In genomic region chr12:101816810-101817209, GRCm38 (mm10) we compare ENCODE assay signal across 8 mouse cellular contexts. TPM values are rescaled to one million over a fixed set of nuclear protein-coding genes. Genes with fewer than 3 reads are reported as not detected.
A peak's percentile ranks its signal among the peaks of the same experiment; 100 is the strongest.
DNase-seq lines count a peak whose midpoint lies in the region; ATAC-seq and TF ChIP-seq lines count a peak whose summit lies in the region.

No protein-coding gene starts in this region.

- H3K9ac ChIP-seq in kidney, embryonic 15.5 days = no peak overlapping the region
- H3K9ac ChIP-seq in midbrain, postnatal 0 days (replicated peaks; ENCODE audit: low read length, poor library complexity, severe bottlenecking) = no peak overlapping the region

- no peaks in the 10 kb centered on the region for H3K36me3 ChIP-seq in kidney, embryonic 15.5 days
- no peaks in the 10 kb centered on the region for H3K36me3 ChIP-seq in midbrain, postnatal 0 days (ENCODE audit: insufficient read depth, low read length)

- ATAC-seq in kidney, embryonic 15.5 days (replicated peaks; ENCODE audit: low FRiP score) = no peak
- no peak for ATAC-seq in midbrain, postnatal 0 days (ENCODE audit: low FRiP score)

- H3K4me1 ChIP-seq in kidney, embryonic 15.5 days = peaks cover 11% of the 10 kb centered on the region
- peaks cover 4% of the 10 kb centered on the region; the same call in 1 of the 2 replicates for H3K4me1 ChIP-seq in midbrain, postnatal 0 days (ENCODE audit: insufficient read depth, low read length)
- peaks cover 16% of the 10 kb centered on the region for H3K4me1 ChIP-seq in cerebellum, adult 2 months (ENCODE audit: control insufficient read depth, insufficient read depth, low read length)

- H3K27ac ChIP-seq in kidney, embryonic 15.5 days = no peak overlapping the region
- H3K27ac ChIP-seq in midbrain, postnatal 0 days (ENCODE audit: low read depth, low read length) = no peak overlapping the region
- no peak overlapping the region for H3K27ac ChIP-seq in cerebellum, adult 2 months (ENCODE audit: insufficient read depth, low read length)

- H3K4me3 ChIP-seq in kidney, embryonic 15.5 days (replicated peaks) = peak overlapping the region; percentile 58; the same call in 1 of the 2 replicates
- no peak overlapping the region for H3K4me3 ChIP-seq in midbrain, postnatal 0 days (ENCODE audit: low read depth, low read length)
- H3K4me3 ChIP-seq in cerebellum, adult 2 months (replicated peaks; ENCODE audit: insufficient read depth, low read depth, low read length) = no peak overlapping the region

- peaks cover 12% of the 10 kb centered on the region; the same call in 1 of the 2 replicates for H3K27me3 ChIP-seq in kidney, embryonic 15.5 days
- H3K27me3 ChIP-seq in midbrain, postnatal 0 days (ENCODE audit: insufficient read depth, low read length) = no peaks in the 10 kb centered on the region; the same call in 1 of the 2 replicates
- peaks cover 1% of the 10 kb centered on the region; the same call in 1 of the 2 replicates for H3K27me3 ChIP-seq in cerebellum, adult 2 months (ENCODE audit: control insufficient read depth, insufficient read depth, low read length)

- TF ChIP-seq CTCF in midbrain, postnatal 0 days (IDR thresholded peaks at IDR 0.05) = peak; percentile 33; the same call in 1 of the 2 replicates
- TF ChIP-seq CTCF in cerebellum, adult 2 months (IDR thresholded peaks at IDR 0.05; ENCODE audit: borderline replicate concordance, insufficient read depth, low read depth, low read length) = no peak

- no peak for TF ChIP-seq POLR2A in cerebellum, adult 2 months (IDR thresholded peaks at IDR 0.05; ENCODE audit: borderline replicate concordance, insufficient read depth, low read length)

- 53% methylated on average over 5 of the region's 5 CpGs for WGBS in kidney, embryonic 15.5 days
- 52% methylated on average over 5 of the region's 5 CpGs for WGBS in midbrain, postnatal 0 days
- 81% methylated on average over 5 of the region's 5 CpGs for WGBS in cerebellum, adult 2 months

- DNase-seq in kidney, postnatal 14 days = no peak
- peak; percentile 70 for DNase-seq in R1 (ENCODE audit: low read depth, low spot score)
- peak; percentile 55 for DNase-seq in induced T-regulatory cell, adult 2 months (ENCODE audit: low read depth)
- no peak for DNase-seq in midbrain, postnatal 0 days (ENCODE audit: low spot score)
- DNase-seq in adrenal gland, postnatal 25 days = no peak
- DNase-seq in testis, postnatal 14 days (ENCODE audit: low spot score) = no peak
- DNase-seq in cerebellum, adult 2 months = no peak

- no peaks in the 10 kb centered on the region for H3K9me3 ChIP-seq in kidney, embryonic 15.5 days (replicated peaks)
- no peaks in the 10 kb centered on the region for H3K9me3 ChIP-seq in midbrain, postnatal 0 days (ENCODE audit: low read length)

- H3K4me2 ChIP-seq in kidney, embryonic 15.5 days = peak overlapping the region; percentile 97
- no peak overlapping the region for H3K4me2 ChIP-seq in midbrain, postnatal 0 days (ENCODE audit: low read depth, low read length, poor library complexity, severe bottlenecking)

RNA-seq across cellular contexts. Expression of gene Fbln5, which starts 2.0 kb away (rescaled TPM):
- 111 and 112 TPM in 2 replicates for polyA plus RNA-seq in kidney, embryonic 15.5 days (2015; fragmentation: Nextera tagmentation; extraction: Ambion mirVana)
- total RNA-seq in midbrain, postnatal 0 days (2014; rRNA removed) = 10.7 and 11.0 TPM in 2 replicates
- 16.7 and 19.8 TPM in 2 replicates for polyA plus RNA-seq in midbrain, postnatal 0 days (2015; fragmentation: Nextera tagmentation; extraction: Ambion mirVana)
- 50.9 and 55.6 TPM in 2 replicates for total RNA-seq in adrenal gland, postnatal 25 days (2021)
- 8.2 and 8.9 TPM in 2 replicates for polyA plus RNA-seq in cerebellum, adult 2 months (2012; rRNA removed)

Comparison
In these comparisons a context has a peak if more than half of its experiments do, and no peak if none do; other contexts are left out.
1. DNase-seq: peak in R1 (single experiment) and induced T-regulatory cell, adult 2 months (single experiment); none in kidney, postnatal 14 days (single experiment), midbrain, postnatal 0 days (single experiment), adrenal gland, postnatal 25 days (single experiment), testis, postnatal 14 days (single experiment) and cerebellum, adult 2 months (0 of 2).